Mouse (Mus musculus): ENCODE measurements around the gene Kctd8.

Kctd8 gene

GRCm38 (mm10) chr5:69156489-69156888, 185.0 kb downstream of the Kctd8 start:
- DNase-seq: no peak

- no peak for DNase-seq
Measured at GRCm38 (mm10) chr5:69145827-69146226, 195.7 kb downstream of the Kctd8 start.

- no peak for DNase-seq
Measured at GRCm38 (mm10) chr5:69141082-69141481, 200.4 kb downstream of the Kctd8 start.

- no peak for DNase-seq
Measured at GRCm38 (mm10) chr5:69108718-69109117, 232.8 kb downstream of the Kctd8 start.

- no peak for DNase-seq
Measured at GRCm38 (mm10) chr5:69088912-69089311, 252.6 kb downstream of the Kctd8 start.
